Mouse (Mus musculus) embryonic fibroblast, embryonic 13.5 days (primary cell): ENCODE measurements around the gene Adcyap1r1.

Experiments
- CTCF ChIP-seq: IDR thresholded peaks from 2 replicates; pipeline ENCODE4 v1.5.1; 2011; ENCODE audit warnings: mild to moderate bottlenecking, control low read depth, low read length, moderate library complexity, borderline replicate concordance; ENCODE audit not compliant: insufficient read depth
- POLR2A ChIP-seq: IDR thresholded peaks from 2 replicates; pipeline ENCODE4 v1.6.1; 2011; ENCODE audit warnings: low read depth, mild to moderate bottlenecking, control low read depth, low read length, moderate library complexity

DNA sequence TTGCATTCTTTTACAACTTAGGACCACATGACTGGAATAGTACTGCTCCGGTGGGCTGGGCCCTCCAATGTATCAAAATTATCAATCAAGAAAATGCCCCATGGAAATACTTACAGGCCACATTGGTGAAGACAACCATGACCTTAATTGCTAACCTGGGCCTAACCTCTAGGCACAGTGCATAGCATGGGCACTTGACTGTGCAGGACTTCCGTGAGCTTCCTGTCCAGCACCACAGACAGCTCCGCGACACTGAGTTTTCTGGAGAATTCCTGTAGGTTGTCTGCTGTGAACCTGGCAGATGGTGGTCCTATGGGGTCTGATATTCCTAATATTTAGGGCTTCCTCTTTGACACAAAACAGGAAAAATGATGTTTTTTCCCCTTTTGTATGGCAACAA, 54.7 kb downstream of the Adcyap1r1 start:
- no peak for TF ChIP-seq CTCF
- TF ChIP-seq POLR2A: no peak
